Mouse (Mus musculus) heart, embryonic 13.5 days (tissue): ENCODE data around the gene Slc2a13. TPM values are rescaled to one million over a fixed set of nuclear protein-coding genes. Genes with fewer than 3 reads are reported as not detected.

Experiments
- ATAC-seq: fragments of 200-750 bp; cut with Nextera tagmentation; 2 replicates; pipeline ENCODE4 v1.8.0; 2017; ENCODE audit warnings: moderate TSS enrichment; ENCODE audit not compliant: insufficient number of reproducible peaks, low FRiP score, low TSS enrichment; ENCODE audit errors: extremely low read depth
- H3K27ac ChIP-seq: fragments of 300-500 bp; sonication (generic); replicated peaks from 2 replicates; pipeline ENCODE4 v1.5.1; 2015; ENCODE audit warnings: moderate library complexity, mild to moderate bottlenecking, inconsistent platforms
- H3K27me3 ChIP-seq: fragments of 300-500 bp; sonication (generic); replicated peaks from 2 replicates; pipeline ENCODE4 v1.6.1; 2015; ENCODE audit warnings: mild to moderate bottlenecking, inconsistent platforms
- H3K36me3 ChIP-seq: fragments of 300-500 bp; sonication (generic); 2 replicates; pipeline ENCODE4 v1.6.1; 2015; ENCODE audit warnings: mild to moderate bottlenecking, inconsistent platforms
- H3K4me1 ChIP-seq: fragments of 300-500 bp; sonication (generic); 2 replicates; pipeline ENCODE4 v1.6.1; 2015; ENCODE audit warnings: inconsistent platforms
- H3K4me2 ChIP-seq: fragments of 300-500 bp; sonication (generic); 2 replicates; pipeline ENCODE4 v1.6.1; 2015; ENCODE audit warnings: inconsistent platforms, mild to moderate bottlenecking, moderate library complexity
- H3K4me3 ChIP-seq: fragments of 300-500 bp; sonication (generic); 2 replicates; pipeline ENCODE4 v1.5.1; 2015; ENCODE audit warnings: moderate library complexity, mild to moderate bottlenecking, inconsistent platforms
- H3K9ac ChIP-seq: fragments of 300-500 bp; sonication (generic); 2 replicates; pipeline ENCODE4 v1.6.1; 2015; ENCODE audit warnings: inconsistent platforms, mild to moderate bottlenecking, moderate library complexity
- H3K9me3 ChIP-seq: fragments of 300-500 bp; sonication (generic); 2 replicates; pipeline ENCODE4 v1.6.1; 2016; ENCODE audit warnings: inconsistent platforms
- WGBS: fragments of 180-500 bp; shearing (Covaris S2); methylation state at CpG from one replicate; pipeline ENCODE4 v1.1.7; 2015; ENCODE audit warnings: mixed read lengths; 5-methylcytosine and 5-hydroxymethylcytosine counted together
- polyA plus RNA-seq: library from polyadenylated mRNA; unstranded; fragments of >200 nt; fragmentation: Nextera tagmentation; extraction: Ambion mirVana; gene quantifications from 2 replicates; pipeline ENCODE4 v1.2.1, GENCODE M21; 2015

The Slc2a13 gene
- polyA plus RNA-seq, 1 experiment from 2014 or later, result 0.99 TPM

- H3K9ac ChIP-seq, result no peak overlapping the region
- H3K9me3 ChIP-seq, result no peaks in the 10 kb centered on the region
- no peak overlapping the region for H3K4me2 ChIP-seq
- peaks cover 10% of the 10 kb centered on the region for H3K4me1 ChIP-seq
- no peak for ATAC-seq
- H3K27ac ChIP-seq, result no peak overlapping the region
- 77% methylated on average over 9 of the region's 9 CpGs for whole genome bisulfite sequencing
- no peaks in the 10 kb centered on the region for H3K36me3 ChIP-seq
- no peak overlapping the region for H3K4me3 ChIP-seq
- no peaks in the 10 kb centered on the region for H3K27me3 ChIP-seq
Measured at GRCm38 (mm10) chr15:91372464-91373202, 200.4 kb downstream of the Slc2a13 start.

- ATAC-seq, result no peak
- WGBS, result 66% methylated on average over 7 of the region's 7 CpGs
Measured at GRCm38 (mm10) chr15:91371859-91372394, 201.1 kb downstream of the Slc2a13 start.

GRCm38 (mm10) chr15:91369736-91370449, 203.2 kb downstream of the Slc2a13 start:
- no peak for ATAC-seq
- Histone ChIP-seq H3K27me3 (no peaks in the 10 kb centered on the region), H3K4me1 (peaks cover 10% of the 10 kb centered on the region), H3K4me2 (no peak overlapping the region), H3K9me3 (no peaks in the 10 kb centered on the region), H3K36me3 (no peaks in the 10 kb centered on the region), H3K4me3 (no peak overlapping the region), H3K9ac (no peak overlapping the region), H3K27ac (no peak overlapping the region)
- 48% methylated on average over 11 of the region's 11 CpGs for WGBS

More at GRCm38 (mm10) chr15:91371859-91372394, 201.1 kb downstream of the Slc2a13 start:
- no peaks in the 10 kb centered on the region for H3K9me3 ChIP-seq
- H3K4me2 ChIP-seq, result no peak overlapping the region
- no peaks in the 10 kb centered on the region for H3K36me3 ChIP-seq
- H3K27ac ChIP-seq, result no peak overlapping the region
- H3K27me3 ChIP-seq, result no peaks in the 10 kb centered on the region
- H3K9ac ChIP-seq, result no peak overlapping the region
- H3K4me3 ChIP-seq, result no peak overlapping the region
- H3K4me1 ChIP-seq, result peaks cover 10% of the 10 kb centered on the region

- no peak overlapping the region for H3K4me3 ChIP-seq
- 63% methylated on average over 2 of the region's 2 CpGs for WGBS
- no peak for ATAC-seq
Measured at GRCm38 (mm10) chr15:91360495-91360894, 212.6 kb downstream of the Slc2a13 start.

GRCm38 (mm10) chr15:91351006-91351405, 222.1 kb downstream of the Slc2a13 start:
- no peak overlapping the region for H3K4me3 ChIP-seq
- no peaks in the 10 kb centered on the region for H3K27me3 ChIP-seq
- no peak for ATAC-seq
- 76% methylated on average over 7 of the region's 7 CpGs for WGBS
- no peaks in the 10 kb centered on the region for H3K4me1 ChIP-seq
- no peak overlapping the region for H3K9ac ChIP-seq
- H3K9me3 ChIP-seq, result no peaks in the 10 kb centered on the region
- H3K4me2 ChIP-seq, result no peak overlapping the region
- no peak overlapping the region for H3K27ac ChIP-seq
- H3K36me3 ChIP-seq, result no peaks in the 10 kb centered on the region

More at GRCm38 (mm10) chr15:91360495-91360894, 212.6 kb downstream of the Slc2a13 start:
- Histone ChIP-seq H3K9ac (no peak overlapping the region), H3K36me3 (no peaks in the 10 kb centered on the region), H3K27ac (no peak overlapping the region), H3K4me2 (no peak overlapping the region), H3K4me1 (no peaks in the 10 kb centered on the region), H3K27me3 (no peaks in the 10 kb centered on the region), H3K9me3 (no peaks in the 10 kb centered on the region)

- WGBS, result 75% methylated on average over 1 of the region's 1 CpGs
- Histone ChIP-seq H3K36me3 (no peaks in the 10 kb centered on the region), H3K27ac (no peak overlapping the region), H3K9me3 (no peaks in the 10 kb centered on the region), H3K27me3 (no peaks in the 10 kb centered on the region), H3K4me1 (no peaks in the 10 kb centered on the region), H3K4me3 (no peak overlapping the region), H3K9ac (no peak overlapping the region), H3K4me2 (no peak overlapping the region)
- ATAC-seq, result no peak
Measured at GRCm38 (mm10) chr15:91338350-91338749, 234.7 kb downstream of the Slc2a13 start.

- H3K4me3 ChIP-seq, result no peak overlapping the region
- no peaks in the 10 kb centered on the region for H3K27me3 ChIP-seq
- no peak overlapping the region for H3K27ac ChIP-seq
- ATAC-seq, result no peak
- H3K9ac ChIP-seq, result no peak overlapping the region
- H3K4me1 ChIP-seq, result no peaks in the 10 kb centered on the region
- no peaks in the 10 kb centered on the region; the same call in 1 of the 2 replicates for H3K36me3 ChIP-seq
- H3K4me2 ChIP-seq, result no peak overlapping the region
- 67% methylated on average over 6 of the region's 6 CpGs for WGBS
- H3K9me3 ChIP-seq, result no peaks in the 10 kb centered on the region
Measured at GRCm38 (mm10) chr15:91334416-91334900, 238.6 kb downstream of the Slc2a13 start.

GRCm38 (mm10) chr15:91327748-91328147, 245.3 kb downstream of the Slc2a13 start:
- 54% methylated on average over 3 of the region's 3 CpGs for WGBS
- Histone ChIP-seq H3K4me2 (no peak overlapping the region), H3K27ac (no peak overlapping the region), H3K27me3 (no peaks in the 10 kb centered on the region), H3K9me3 (no peaks in the 10 kb centered on the region), H3K4me3 (no peak overlapping the region), H3K9ac (no peak overlapping the region), H3K4me1 (no peaks in the 10 kb centered on the region), H3K36me3 (no peaks in the 10 kb centered on the region; the same call in 1 of the 2 replicates)
- ATAC-seq, result no peak

- Histone ChIP-seq H3K9ac (no peak overlapping the region), H3K36me3 (no peaks in the 10 kb centered on the region), H3K9me3 (no peaks in the 10 kb centered on the region), H3K27ac (no peak overlapping the region), H3K4me3 (no peak overlapping the region), H3K4me1 (no peaks in the 10 kb centered on the region), H3K27me3 (no peaks in the 10 kb centered on the region), H3K4me2 (no peak overlapping the region)
- 77% methylated on average over 4 of the region's 4 CpGs for WGBS
- no peak for ATAC-seq
Measured at GRCm38 (mm10) chr15:91327023-91327422, 246.0 kb downstream of the Slc2a13 start.

- H3K4me3 ChIP-seq, result no peak overlapping the region
- H3K9me3 ChIP-seq, result no peaks in the 10 kb centered on the region
- H3K4me2 ChIP-seq, result no peak overlapping the region
- no peak overlapping the region for H3K9ac ChIP-seq
- H3K27me3 ChIP-seq, result no peaks in the 10 kb centered on the region
- no peaks in the 10 kb centered on the region for H3K36me3 ChIP-seq
- no peak for ATAC-seq
- H3K27ac ChIP-seq, result no peak overlapping the region
- no peaks in the 10 kb centered on the region for H3K4me1 ChIP-seq
- WGBS, result 54% methylated on average over 3 of the region's 3 CpGs
Measured at GRCm38 (mm10) chr15:91319376-91319775, 253.7 kb downstream of the Slc2a13 start.

GRCm38 (mm10) chr15:91316964-91317363, 256.1 kb downstream of the Slc2a13 start:
- no peak overlapping the region for H3K4me2 ChIP-seq
- H3K9ac ChIP-seq, result no peak overlapping the region
- 70% methylated on average over 4 of the region's 4 CpGs for WGBS
- H3K9me3 ChIP-seq, result no peaks in the 10 kb centered on the region
- H3K27me3 ChIP-seq, result no peaks in the 10 kb centered on the region
- H3K27ac ChIP-seq, result no peak overlapping the region
- no peak for ATAC-seq
- H3K4me3 ChIP-seq, result no peak overlapping the region
- H3K4me1 ChIP-seq, result no peaks in the 10 kb centered on the region
- H3K36me3 ChIP-seq, result no peaks in the 10 kb centered on the region
